Mouse (Mus musculus): ENCODE measurements around the gene Smad3. TPM values are rescaled to one million over a fixed set of nuclear protein-coding genes. Genes with fewer than 3 reads are reported as not detected.

Gene Smad3
- polyA plus RNA-seq, 1 experiment from 2014 or later, result 5.3 TPM

- Histone ChIP-seq H3K9ac (ENCODE audit: low read length) (no peak overlapping the region), H3K4me1 (replicated peaks; ENCODE audit: control insufficient read depth, insufficient read depth) (peaks cover 3% of the 10 kb centered on the region; the same call in 1 of the 2 replicates), H3K27me3 (ENCODE audit: control insufficient read depth, insufficient read depth, low read length) (no peaks in the 10 kb centered on the region), H3K9me3 (ENCODE audit: control insufficient read depth, low read length) (no peaks in the 10 kb centered on the region), H3K36me3 (ENCODE audit: control insufficient read depth, insufficient read depth, low read length) (no peaks in the 10 kb centered on the region), H3K4me3 (ENCODE audit: low read depth, low read length) (no peak overlapping the region), H3K27ac (replicated peaks) (peak overlapping the region; percentile 61), H3K4me2 (replicated peaks; ENCODE audit: low read depth) (no peak overlapping the region)
- DNase-seq (ENCODE audit: low spot score) (no peak), ATAC-seq (ENCODE audit: low FRiP score, low TSS enrichment) (peak; percentile 43; the same call in 1 of the 2 replicates)
- no peak for TF ChIP-seq EP300 (optimal IDR thresholded peaks at IDR 0.05)
- no peak for TF ChIP-seq CTCF (IDR thresholded peaks at IDR 0.05; ENCODE audit: low read depth)
- 52% methylated on average over 8 of the region's 8 CpGs for WGBS
Measured at GRCm38 (mm10) chr9:63672797-63673493, 84.8 kb downstream of the Smad3 start.

GRCm38 (mm10) chr9:63669816-63670215 is 88.0 kb downstream of the Smad3 start:
- DNase-seq (ENCODE audit: low spot score) (no peak), ATAC-seq (ENCODE audit: low FRiP score, low TSS enrichment) (no peak)
- H3K27ac ChIP-seq (replicated peaks), result no peak overlapping the region
- no peaks in the 10 kb centered on the region for H3K9me3 ChIP-seq (ENCODE audit: control insufficient read depth, low read length)
- WGBS, result 97% methylated on average over 7 of the region's 7 CpGs
- no peak overlapping the region for H3K4me2 ChIP-seq (replicated peaks; ENCODE audit: low read depth)
- no peak for TF ChIP-seq EP300 (optimal IDR thresholded peaks at IDR 0.05)
- TF ChIP-seq CTCF (IDR thresholded peaks at IDR 0.05; ENCODE audit: low read depth), result no peak
- no peak overlapping the region for H3K9ac ChIP-seq (ENCODE audit: low read length)
- H3K27me3 ChIP-seq (ENCODE audit: control insufficient read depth, insufficient read depth, low read length), result no peaks in the 10 kb centered on the region
- H3K4me3 ChIP-seq (ENCODE audit: low read depth, low read length), result no peak overlapping the region
- no peaks in the 10 kb centered on the region for H3K36me3 ChIP-seq (ENCODE audit: control insufficient read depth, insufficient read depth, low read length)
- 0 out of 2 replicates have a peak, but pooled peaks cover 3% of the 10 kb centered on the region for H3K4me1 ChIP-seq (replicated peaks; ENCODE audit: control insufficient read depth, insufficient read depth)

GRCm38 (mm10) chr9:63668621-63669020 is 89.2 kb downstream of the Smad3 start:
- H3K9me3 ChIP-seq (ENCODE audit: control insufficient read depth, low read length), result no peaks in the 10 kb centered on the region
- H3K9ac ChIP-seq (ENCODE audit: low read length), result no peak overlapping the region
- no peak for TF ChIP-seq CTCF (IDR thresholded peaks at IDR 0.05; ENCODE audit: low read depth)
- no peak for TF ChIP-seq EP300 (optimal IDR thresholded peaks at IDR 0.05)
- H3K27ac ChIP-seq (replicated peaks), result no peak overlapping the region
- 0 out of 2 replicates have a peak, but pooled peaks cover 3% of the 10 kb centered on the region for H3K4me1 ChIP-seq (replicated peaks; ENCODE audit: control insufficient read depth, insufficient read depth)
- no peak overlapping the region for H3K4me3 ChIP-seq (ENCODE audit: low read depth, low read length)
- no peak for ATAC-seq (ENCODE audit: low FRiP score, low TSS enrichment)
- no peaks in the 10 kb centered on the region for H3K27me3 ChIP-seq (ENCODE audit: control insufficient read depth, insufficient read depth, low read length)
- WGBS, result 85% methylated on average over 1 of the region's 1 CpGs
- no peak for DNase-seq (ENCODE audit: low spot score)
- no peak overlapping the region for H3K4me2 ChIP-seq (replicated peaks; ENCODE audit: low read depth)
- H3K36me3 ChIP-seq (ENCODE audit: control insufficient read depth, insufficient read depth, low read length), result no peaks in the 10 kb centered on the region

- 0 out of 2 replicates have a peak, but pooled peaks cover 1% of the 10 kb centered on the region for H3K4me1 ChIP-seq (replicated peaks; ENCODE audit: control insufficient read depth, insufficient read depth)
- H3K27me3 ChIP-seq (ENCODE audit: control insufficient read depth, insufficient read depth, low read length), result no peaks in the 10 kb centered on the region
- H3K9ac ChIP-seq (ENCODE audit: low read length), result no peak overlapping the region
- peak overlapping the region; percentile 49; the same call in 1 of the 2 replicates for H3K27ac ChIP-seq (replicated peaks)
- peaks cover 6% of the 10 kb centered on the region for H3K36me3 ChIP-seq (ENCODE audit: control insufficient read depth, insufficient read depth, low read length)
- no peaks in the 10 kb centered on the region for H3K9me3 ChIP-seq (ENCODE audit: control insufficient read depth, low read length)
- TF ChIP-seq CTCF (IDR thresholded peaks at IDR 0.05; ENCODE audit: low read depth) (no peak), EP300 (optimal IDR thresholded peaks at IDR 0.05) (no peak)
- no peak overlapping the region for H3K4me3 ChIP-seq (ENCODE audit: low read depth, low read length)
- H3K4me2 ChIP-seq (replicated peaks; ENCODE audit: low read depth), result no peak overlapping the region
- WGBS, result 65% methylated on average over 8 of the region's 8 CpGs
- no peak for ATAC-seq (ENCODE audit: low FRiP score, low TSS enrichment)
- DNase-seq (ENCODE audit: low spot score), result no peak
Measured at GRCm38 (mm10) chr9:63667373-63667724, 90.4 kb downstream of the Smad3 start.

GRCm38 (mm10) chr9:63666612-63667372 is 91.0 kb downstream of the Smad3 start:
- 51% methylated on average over 18 of the region's 18 CpGs for WGBS
- Histone ChIP-seq H3K27me3 (ENCODE audit: control insufficient read depth, insufficient read depth, low read length) (no peaks in the 10 kb centered on the region), H3K4me1 (replicated peaks; ENCODE audit: control insufficient read depth, insufficient read depth) (no peaks in the 10 kb centered on the region), H3K4me2 (replicated peaks; ENCODE audit: low read depth) (no peak overlapping the region), H3K36me3 (ENCODE audit: control insufficient read depth, insufficient read depth, low read length) (peaks cover 9% of the 10 kb centered on the region), H3K4me3 (ENCODE audit: low read depth, low read length) (no peak overlapping the region), H3K27ac (replicated peaks) (peak overlapping the region; percentile 49), H3K9me3 (ENCODE audit: control insufficient read depth, low read length) (no peaks in the 10 kb centered on the region), H3K9ac (ENCODE audit: low read length) (no peak overlapping the region)
- DNase-seq (ENCODE audit: low spot score), result no peak
- ATAC-seq (ENCODE audit: low FRiP score, low TSS enrichment), result no peak
- TF ChIP-seq EP300 (optimal IDR thresholded peaks at IDR 0.05), result no peak
- peak; percentile 22; the same call in 1 of the 2 replicates for TF ChIP-seq CTCF (IDR thresholded peaks at IDR 0.05; ENCODE audit: low read depth)

Data from stomach, postnatal 0 days (tissue).